Mouse (Mus musculus) ES-Bruce4 (cell line): ENCODE data around the gene Mdh1.

ENCODE experiments used
- CTCF ChIP-seq: IDR thresholded peaks from one replicate; pipeline ENCODE4 v1.8.1; 2011; ENCODE audit warnings: low read depth, low read length
- EP300 ChIP-seq: IDR thresholded peaks from 2 replicates; pipeline ENCODE4 v1.6.1; 2011; ENCODE audit warnings: low read depth, low read length; ENCODE audit not compliant: insufficient read depth

- TF ChIP-seq CTCF: no peak
- TF ChIP-seq EP300: no peak
Observed at GRCm38 (mm10) chr11:21567733-21568132, 4.4 kb downstream of the Mdh1 start.
